Mouse (Mus musculus): ENCODE measurements around the gene Wdr43. TPM values are rescaled to one million over a fixed set of nuclear protein-coding genes. Genes with fewer than 3 reads are reported as not detected.

Gene Wdr43
- total and polyA plus RNA-seq, 3 experiments = 175 to 393 (median 249) TPM

- H3K27ac ChIP-seq (ENCODE audit: control insufficient read depth, low read depth, low read length) = no peak overlapping the region
- H3K79me2 ChIP-seq (ENCODE audit: control insufficient read depth, insufficient read depth, low read length, poor library complexity) = no peaks in the 10 kb centered on the region
- H3K27me3 ChIP-seq (ENCODE audit: control insufficient read depth in 1 of 2, insufficient read depth in 2 of 2, low read length in 2 of 2) = no peaks in the 10 kb centered on the region
- no peak overlapping the region for H3K4me3 ChIP-seq (ENCODE audit: control insufficient read depth in 1 of 2, insufficient read depth in 1 of 2, low read depth in 2 of 2, low read length in 2 of 2)
- H3K4me1 ChIP-seq (ENCODE audit: control insufficient read depth in 1 of 2, insufficient read depth in 2 of 2, low read length in 2 of 2) = no peaks in the 10 kb centered on the region
- H3K9me3 ChIP-seq (replicated peaks; ENCODE audit: insufficient read depth, low read length) = no peaks in the 10 kb centered on the region
- H3K36me3 ChIP-seq (ENCODE audit: control insufficient read depth in 1 of 2, insufficient read depth in 2 of 2, low read length in 2 of 2) = no peaks in the 10 kb centered on the region; a peak in 1 of 4 replicates
- TF ChIP-seq ZNF384 (IDR thresholded peaks at IDR 0.05; ENCODE audit: low read depth, low read length) (peak; percentile 32; the same call in 1 of the 2 replicates), RCOR1 (IDR thresholded peaks at IDR 0.05; ENCODE audit: low read depth, low read length) (peak; percentile 47; the same call in 1 of the 2 replicates), ZKSCAN1 (IDR thresholded peaks at IDR 0.05; ENCODE audit: low read depth, low read length) (no peak)
- H3K9ac ChIP-seq (ENCODE audit: control insufficient read depth, low read depth, low read length, poor library complexity, severe bottlenecking) = no peak overlapping the region
- DNase-seq (ENCODE audit: low read depth, low spot score) = peak; percentile 49
These were observed 36.5 kb upstream of the Wdr43 start for GRCm38 (mm10) chr17:71579176-71579705.

GRCm38 (mm10) chr17:71597881-71598658 is 17.6 kb upstream of the Wdr43 start:
- H3K4me1 ChIP-seq (ENCODE audit: control insufficient read depth in 1 of 2, insufficient read depth in 2 of 2, low read length in 2 of 2) = peaks cover 0 to 13% of the 10 kb centered on the region in 2 experiments; a peak in 2 of 4 replicates
- peaks cover 43% of the 10 kb centered on the region for H3K79me2 ChIP-seq (ENCODE audit: control insufficient read depth, insufficient read depth, low read length, poor library complexity)
- H3K27ac ChIP-seq (ENCODE audit: control insufficient read depth, low read depth, low read length) = peak overlapping the region; percentile 73
- TF ChIP-seq BHLHE40 (IDR thresholded peaks at IDR 0.05; ENCODE audit: borderline replicate concordance, low read depth, low read length) (no peak), MAFK (IDR thresholded peaks at IDR 0.05; ENCODE audit: borderline replicate concordance, low read depth, low read length) (no peak), ZNF384 (IDR thresholded peaks at IDR 0.05; ENCODE audit: low read depth, low read length) (no peak), POLR2A (IDR thresholded peaks at IDR 0.05; ENCODE audit: control insufficient read depth in 1 of 2, insufficient read depth in 1 of 2, low read depth in 1 of 2, low read length in 2 of 2, poor library complexity in 1 of 2) (no peak), TCF12 (IDR thresholded peaks at IDR 0.05; ENCODE audit: low read depth, low read length) (peak; percentile 14; the same call in 1 of the 2 replicates)
- H3K9me3 ChIP-seq (replicated peaks; ENCODE audit: insufficient read depth, low read length) = no peaks in the 10 kb centered on the region
- peak overlapping the region; percentile 90 for H3K9ac ChIP-seq (ENCODE audit: control insufficient read depth, low read depth, low read length, poor library complexity, severe bottlenecking)
- H3K27me3 ChIP-seq (ENCODE audit: control insufficient read depth in 1 of 2, insufficient read depth in 2 of 2, low read length in 2 of 2) = no peaks in the 10 kb centered on the region
- DNase-seq (ENCODE audit: low read depth, low spot score) = peak; percentile 24
- H3K36me3 ChIP-seq (ENCODE audit: control insufficient read depth in 1 of 2, insufficient read depth in 2 of 2, low read length in 2 of 2) = peaks cover 0 to 17% of the 10 kb centered on the region in 2 experiments; a peak in 2 of 4 replicates
- peak overlapping the region; percentile 84 to 92 for H3K4me3 ChIP-seq (ENCODE audit: control insufficient read depth in 1 of 2, insufficient read depth in 1 of 2, low read depth in 2 of 2, low read length in 2 of 2)

- H3K9me3 ChIP-seq (replicated peaks; ENCODE audit: insufficient read depth, low read length) = no peaks in the 10 kb centered on the region
- peaks cover 38% of the 10 kb centered on the region for H3K79me2 ChIP-seq (ENCODE audit: control insufficient read depth, insufficient read depth, low read length, poor library complexity)
- H3K9ac ChIP-seq (ENCODE audit: control insufficient read depth, low read depth, low read length, poor library complexity, severe bottlenecking) = peak overlapping the region; percentile 90
- peak overlapping the region; percentile 73 for H3K27ac ChIP-seq (ENCODE audit: control insufficient read depth, low read depth, low read length)
- DNase-seq (ENCODE audit: low read depth, low spot score) = peak; percentile 97
- peak overlapping the region; percentile 84 to 92 for H3K4me3 ChIP-seq (ENCODE audit: control insufficient read depth in 1 of 2, insufficient read depth in 1 of 2, low read depth in 2 of 2, low read length in 2 of 2)
- H3K36me3 ChIP-seq (ENCODE audit: control insufficient read depth in 1 of 2, insufficient read depth in 2 of 2, low read length in 2 of 2) = peaks cover 0 to 14% of the 10 kb centered on the region in 2 experiments; a peak in 2 of 4 replicates
- H3K4me1 ChIP-seq (ENCODE audit: control insufficient read depth in 1 of 2, insufficient read depth in 2 of 2, low read length in 2 of 2) = peaks cover 0 to 13% of the 10 kb centered on the region in 2 experiments; a peak in 2 of 4 replicates
- peaks cover 0 to 1% of the 10 kb centered on the region in 2 experiments; a peak in 1 of 4 replicates for H3K27me3 ChIP-seq (ENCODE audit: control insufficient read depth in 1 of 2, insufficient read depth in 2 of 2, low read length in 2 of 2)
- TF ChIP-seq EP300 (IDR thresholded peaks at IDR 0.05; ENCODE audit: low read depth in 1 of 2, low read length in 2 of 2) = peak in 1 of 2 experiments; percentile 37; a peak in 1 of 4 replicates
- peak; percentile 69; the same call in 1 of the 2 replicates for TF ChIP-seq ETS1 (IDR thresholded peaks at IDR 0.05; ENCODE audit: low read depth, low read length)
- TF ChIP-seq TAL1 (IDR thresholded peaks at IDR 0.05; ENCODE audit: low read length) = no peak
- peak; percentile 93 for TF ChIP-seq HCFC1 (IDR thresholded peaks at IDR 0.05; ENCODE audit: low read depth, low read length)
- peak; percentile 21 for TF ChIP-seq ZC3H11A (IDR thresholded peaks at IDR 0.05; ENCODE audit: low read depth, low read length)
- TF ChIP-seq NELFE (IDR thresholded peaks at IDR 0.05; ENCODE audit: low read depth, low read length) = peak; percentile 87
- TF ChIP-seq MXI1 (IDR thresholded peaks at IDR 0.05; ENCODE audit: low read depth, low read length) = peak; percentile 99
- TF ChIP-seq MAFK (IDR thresholded peaks at IDR 0.05; ENCODE audit: borderline replicate concordance, low read depth, low read length) = peak; percentile 91
- TF ChIP-seq SIN3A (IDR thresholded peaks at IDR 0.05; ENCODE audit: low read length) = peak; percentile 99
- peak; percentile 99 for TF ChIP-seq TBP (IDR thresholded peaks at IDR 0.05; ENCODE audit: low read depth, low read length)
- peak; percentile 89 for TF ChIP-seq POLR2AphosphoS2 (IDR thresholded peaks at IDR 0.05; ENCODE audit: low read length)
- TF ChIP-seq CTCF (IDR thresholded peaks at IDR 0.05 in 2 of 3, conservative IDR thresholded peaks at IDR 0.05 in 1 of 3; ENCODE audit: control insufficient read depth in 1 of 3, insufficient read depth in 1 of 3, low read depth in 2 of 3, low read length in 3 of 3, poor library complexity in 1 of 3, severe bottlenecking in 1 of 3) = no peak
- TF ChIP-seq MAX (IDR thresholded peaks at IDR 0.05; ENCODE audit: low read length) = peak; percentile 95
- TF ChIP-seq ZNF384 (IDR thresholded peaks at IDR 0.05; ENCODE audit: low read depth, low read length) = peak; percentile 82
- TF ChIP-seq USF1 (IDR thresholded peaks at IDR 0.05; ENCODE audit: low read depth, low read length) = peak; percentile 61
- TF ChIP-seq CHD1 (IDR thresholded peaks at IDR 0.05; ENCODE audit: low read depth, low read length) = no peak
These were observed 16.8 kb upstream of the Wdr43 start for GRCm38 (mm10) chr17:71598659-71599554.
